Mouse (Mus musculus): ENCODE results near the gene Zfp593.

DNA sequence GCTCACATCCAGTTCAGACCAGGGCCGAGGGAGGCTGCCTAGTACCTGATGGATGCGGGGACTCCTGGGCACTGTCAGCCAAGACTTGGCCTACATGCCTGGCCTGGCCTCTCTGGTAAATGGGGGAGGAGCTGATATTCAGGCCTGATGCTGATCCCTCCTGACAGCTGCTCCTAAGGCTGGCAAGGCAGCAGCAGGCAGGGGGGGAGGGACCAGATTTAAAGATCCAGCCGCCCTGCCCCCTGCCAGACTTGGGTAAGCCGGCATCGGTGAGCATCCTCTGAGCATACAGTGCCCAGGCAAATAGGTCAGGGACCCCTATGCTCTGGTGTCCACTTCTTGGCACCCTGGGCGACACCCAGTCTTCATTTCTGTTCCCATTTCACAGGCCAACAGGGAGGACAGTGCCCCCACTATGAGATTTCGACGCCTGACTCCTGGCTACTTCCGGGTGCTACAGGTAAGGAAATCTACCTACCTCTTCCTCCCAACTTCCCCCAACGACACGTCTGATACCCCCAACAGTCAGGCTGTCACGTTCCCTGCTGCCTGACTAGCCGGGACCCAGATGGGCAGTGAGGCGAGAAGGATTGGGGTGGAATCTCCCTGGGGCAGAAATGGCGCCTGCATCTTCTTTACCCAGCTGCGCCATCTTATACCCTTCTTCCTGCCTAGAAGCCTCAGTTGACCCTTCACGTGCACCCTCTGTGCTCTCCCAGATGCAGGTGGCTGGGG lies 1.7 kb downstream of the Zfp593 start, which contains the start of gene E130218I03Rik:
- TF ChIP-seq CTCF (IDR thresholded peaks at IDR 0.05; ENCODE audit: control insufficient read depth, insufficient read depth, insufficient read length) (no peak), USF1 (IDR thresholded peaks at IDR 0.05; ENCODE audit: low read depth) (no peak), MAX (IDR thresholded peaks at IDR 0.05) (no peak), MYOG (IDR thresholded peaks at IDR 0.05; ENCODE audit: control insufficient read depth, extremely low read depth, insufficient read length) (no peak), CEBPB (IDR thresholded peaks at IDR 0.05; ENCODE audit: low read depth) (no peak)

All from C2C12 (cell line).